Mouse (Mus musculus) CD4-positive, CD25-positive, alpha-beta regulatory T cell, adult 9 weeks (primary cell): ENCODE results near the gene Hist1h2bq. TPM values are rescaled to one million over a fixed set of nuclear protein-coding genes. Genes with fewer than 3 reads are reported as not detected.

Experiments used
- polyA plus RNA-seq: library from polyadenylated mRNA; unstranded; fragments of 100-300 nt; shearing (Covaris generic); gene quantifications from one replicate; pipeline ENCODE4 v1.2.1, GENCODE M21; 2017

Gene Hist1h2bq
- polyA plus RNA-seq = 5.5 TPM

DNA sequence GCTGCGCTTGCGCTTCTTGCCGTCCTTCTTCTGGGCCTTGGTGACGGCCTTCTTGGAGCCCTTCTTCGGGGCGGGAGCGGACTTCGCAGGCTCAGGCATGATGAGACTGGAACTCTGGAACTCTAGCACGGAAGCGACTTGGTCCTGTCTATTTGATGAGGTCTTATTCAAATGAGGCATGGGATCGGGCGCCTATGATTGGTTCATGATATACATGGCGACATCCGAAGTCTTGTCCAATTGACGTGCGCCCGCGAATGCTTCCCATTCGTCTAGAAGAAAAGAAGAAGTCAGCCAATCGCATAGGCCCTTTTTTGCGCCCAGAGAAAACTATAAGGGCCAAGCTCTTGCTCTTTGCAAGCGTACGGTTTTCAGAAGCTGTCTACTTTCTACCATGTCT is at the start of gene Hist1h2bq, which contains the start of gene Hist1h2ao:
Gene Hist1h2bq, minus strand, starts transcription at position 125 of the 400 bp plus-strand sequence.
Gene Hist1h2ao, plus strand, starts transcription at position 393 of the 400 bp plus-strand sequence.

DNA sequence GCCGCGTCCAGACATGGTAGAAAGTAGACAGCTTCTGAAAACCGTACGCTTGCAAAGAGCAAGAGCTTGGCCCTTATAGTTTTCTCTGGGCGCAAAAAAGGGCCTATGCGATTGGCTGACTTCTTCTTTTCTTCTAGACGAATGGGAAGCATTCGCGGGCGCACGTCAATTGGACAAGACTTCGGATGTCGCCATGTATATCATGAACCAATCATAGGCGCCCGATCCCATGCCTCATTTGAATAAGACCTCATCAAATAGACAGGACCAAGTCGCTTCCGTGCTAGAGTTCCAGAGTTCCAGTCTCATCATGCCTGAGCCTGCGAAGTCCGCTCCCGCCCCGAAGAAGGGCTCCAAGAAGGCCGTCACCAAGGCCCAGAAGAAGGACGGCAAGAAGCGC is 23.5 kb upstream of the Hist1h2bq start, which contains the start of the genes Hist1h2ap and Hist1h2br:
Gene Hist1h2ap, minus strand, starts transcription at position 47 of the 400 bp plus-strand sequence.
Gene Hist1h2br, plus strand, starts transcription at position 283 of the 400 bp plus-strand sequence.

DNA sequence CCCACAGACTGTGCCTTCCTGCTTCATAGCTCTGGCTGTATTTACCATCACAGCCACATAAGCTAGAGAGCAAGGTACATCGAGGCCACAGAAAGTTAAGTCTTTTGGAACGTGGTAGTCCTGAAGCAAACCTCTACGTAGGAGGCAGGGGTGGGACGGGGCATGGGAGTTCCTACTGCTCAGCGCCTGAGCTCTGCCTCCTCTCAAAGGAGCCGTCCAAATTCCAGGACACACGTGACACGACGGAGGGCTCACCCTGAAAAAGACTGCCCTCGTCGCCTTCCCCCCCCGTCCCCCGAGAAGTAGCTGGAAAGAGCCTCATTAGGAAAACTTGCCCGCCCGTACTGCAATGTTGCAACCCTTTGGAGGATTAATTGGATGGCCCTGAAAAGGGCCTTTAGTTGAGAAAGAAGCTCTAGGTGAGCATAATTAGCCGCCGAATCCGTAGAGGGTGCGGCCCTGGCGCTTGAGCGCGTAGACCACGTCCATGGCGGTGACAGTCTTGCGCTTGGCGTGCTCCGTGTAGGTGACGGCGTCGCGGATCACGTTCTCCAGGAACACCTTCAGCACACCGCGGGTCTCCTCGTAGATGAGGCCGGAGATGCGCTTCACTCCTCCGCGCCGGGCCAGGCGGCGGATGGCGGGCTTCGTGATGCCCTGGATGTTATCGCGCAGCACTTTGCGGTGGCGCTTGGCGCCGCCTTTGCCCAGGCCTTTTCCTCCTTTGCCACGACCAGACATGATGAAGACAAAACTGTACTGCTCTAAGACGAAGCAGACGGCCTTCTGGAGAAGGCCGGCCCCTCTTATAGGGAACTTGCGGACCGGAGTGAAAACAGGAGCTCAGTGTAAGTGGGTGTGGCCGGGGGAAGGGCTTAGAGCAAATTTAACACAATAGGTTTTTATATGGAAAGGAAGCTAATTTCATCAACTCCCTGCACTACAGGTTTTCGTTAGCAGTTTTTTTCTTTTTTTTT is 21.7 kb upstream of the Hist1h2bq start, which contains the start of gene Hist1h4n:
Gene Hist1h4n, minus strand, starts transcription at position 779 of the 977 bp plus-strand sequence.

DNA sequence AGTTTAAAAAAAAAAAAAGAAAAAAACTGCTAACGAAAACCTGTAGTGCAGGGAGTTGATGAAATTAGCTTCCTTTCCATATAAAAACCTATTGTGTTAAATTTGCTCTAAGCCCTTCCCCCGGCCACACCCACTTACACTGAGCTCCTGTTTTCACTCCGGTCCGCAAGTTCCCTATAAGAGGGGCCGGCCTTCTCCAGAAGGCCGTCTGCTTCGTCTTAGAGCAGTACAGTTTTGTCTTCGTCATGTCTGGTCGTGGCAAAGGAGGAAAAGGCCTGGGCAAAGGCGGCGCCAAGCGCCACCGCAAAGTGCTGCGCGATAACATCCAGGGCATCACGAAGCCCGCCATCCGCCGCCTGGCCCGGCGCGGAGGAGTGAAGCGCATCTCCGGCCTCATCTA is 1.5 kb upstream of the Hist1h2bq start, which contains the start of gene Hist1h4m:
Gene Hist1h4m, plus strand, starts transcription at position 208 of the 400 bp plus-strand sequence.

DNA sequence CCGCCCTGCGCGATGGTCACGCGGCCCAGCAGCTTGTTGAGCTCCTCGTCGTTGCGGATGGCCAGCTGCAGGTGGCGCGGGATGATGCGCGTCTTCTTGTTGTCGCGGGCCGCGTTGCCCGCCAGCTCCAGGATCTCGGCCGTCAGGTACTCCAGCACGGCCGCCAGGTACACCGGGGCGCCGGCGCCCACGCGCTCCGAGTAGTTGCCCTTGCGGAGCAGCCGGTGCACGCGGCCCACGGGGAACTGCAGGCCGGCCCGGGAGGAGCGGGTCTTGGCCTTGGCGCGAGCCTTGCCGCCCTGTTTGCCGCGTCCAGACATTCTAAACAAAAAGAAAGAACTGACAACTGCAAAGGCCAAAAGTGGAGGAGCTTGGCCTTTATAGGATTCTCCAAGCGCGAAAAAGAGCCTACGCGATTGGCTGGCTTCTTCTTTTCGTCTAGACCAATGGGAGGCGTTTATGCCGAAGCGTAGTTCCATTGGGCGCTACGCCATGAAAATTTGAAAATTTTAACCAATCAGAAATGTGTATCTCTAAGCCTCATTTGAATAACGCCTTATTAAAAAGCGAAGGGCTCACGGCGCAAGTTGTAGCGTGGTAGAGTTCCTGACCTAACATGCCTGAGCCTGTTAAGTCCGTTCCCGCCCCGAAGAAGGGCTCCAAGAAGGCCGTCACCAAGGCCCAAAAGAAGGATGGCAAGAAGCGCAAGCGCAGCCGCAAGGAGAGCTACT is 22.9 kb downstream of the Hist1h2bq start, which contains the start of the genes Hist1h2an and Hist1h2bp:
Gene Hist1h2an, minus strand, starts transcription at position 320 of the 731 bp plus-strand sequence.
Gene Hist1h2bp, plus strand, starts transcription at position 563 of the 731 bp plus-strand sequence.

DNA sequence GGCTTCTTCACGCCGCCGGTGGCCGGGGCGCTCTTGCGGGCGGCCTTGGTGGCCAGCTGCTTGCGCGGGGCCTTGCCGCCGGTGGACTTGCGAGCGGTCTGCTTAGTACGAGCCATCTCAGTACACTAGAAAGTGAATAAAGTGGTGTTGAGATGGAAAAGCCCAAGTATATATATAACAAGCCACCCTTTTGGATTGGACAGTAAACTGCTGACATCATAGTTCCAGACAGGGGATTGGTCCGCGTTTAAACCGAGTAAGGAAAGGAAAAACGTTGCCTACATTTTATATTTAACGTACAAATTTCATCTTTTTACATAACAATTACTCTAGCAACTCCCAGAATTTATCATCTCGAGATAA is 26.8 kb downstream of the Hist1h2bq start, which contains the start of gene Hist1h3i:
Gene Hist1h3i, minus strand, starts transcription at position 116 of the 363 bp plus-strand sequence.

DNA sequence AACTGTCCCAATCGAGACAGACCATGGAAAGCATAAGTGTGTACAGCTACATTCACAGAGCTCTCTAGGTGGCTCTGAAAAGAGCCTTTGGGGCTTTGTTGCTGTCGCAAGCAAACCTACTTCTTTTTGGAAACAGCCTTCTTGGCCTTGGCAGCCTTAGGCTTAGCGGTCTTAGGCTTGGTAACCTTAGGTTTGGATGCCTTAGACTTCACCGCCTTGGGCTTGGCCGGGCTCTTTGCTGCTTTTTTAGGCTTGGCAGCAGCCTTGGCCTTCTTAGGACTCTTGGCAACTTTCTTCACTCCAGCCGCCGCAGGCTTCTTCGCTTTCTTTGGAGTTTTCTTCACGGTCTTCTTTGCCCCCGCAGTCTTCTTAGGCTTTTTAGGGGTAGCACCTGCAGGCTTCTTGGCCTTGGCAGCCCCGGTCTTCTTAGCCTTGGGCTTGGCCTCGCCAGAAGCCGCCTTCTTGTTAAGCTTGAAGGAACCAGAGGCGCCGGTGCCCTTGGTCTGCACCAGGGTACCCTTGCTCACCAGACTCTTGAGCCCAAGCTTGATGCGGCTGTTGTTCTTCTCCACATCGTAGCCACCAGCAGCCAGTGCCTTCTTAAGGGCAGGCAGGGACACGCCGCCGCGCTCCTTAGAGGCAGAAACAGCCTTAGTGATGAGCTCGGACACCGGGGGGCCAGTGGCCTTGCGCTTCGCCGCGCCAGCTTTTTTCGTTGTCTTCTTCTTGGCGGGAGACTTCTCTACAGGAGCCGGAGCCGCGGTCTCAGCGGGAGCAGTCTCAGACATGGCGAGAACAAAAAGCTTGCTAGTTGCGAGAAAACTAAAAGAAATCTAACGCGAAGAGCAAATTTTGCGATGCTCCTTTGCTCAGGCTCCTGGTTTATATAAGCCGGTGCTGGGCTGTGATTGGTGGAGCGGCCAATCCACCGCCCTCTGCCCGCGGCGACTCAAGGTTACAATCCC is 29.9 kb downstream of the Hist1h2bq start, which contains the start of gene Hist1h1b:
Gene Hist1h1b, minus strand, starts transcription at position 859 of the 965 bp plus-strand sequence.

Other genes with a start within 250 kb of the Hist1h2bq start
- not detected for gene Olfr1364, start 228.4 kb downstream of the Hist1h2bq start, polyA plus RNA-seq
- gene Olfr1362, start 196.2 kb downstream of the Hist1h2bq start, polyA plus RNA-seq = not detected
- not detected for gene Olfr11, start 167.7 kb downstream of the Hist1h2bq start, polyA plus RNA-seq
- gene Olfr1361, start 146.8 kb downstream of the Hist1h2bq start, polyA plus RNA-seq = not detected
- not detected for gene Olfr1360, start 132.8 kb downstream of the Hist1h2bq start, polyA plus RNA-seq
- gene Olfr1359, start 112.1 kb downstream of the Hist1h2bq start, polyA plus RNA-seq = not detected
- gene Hist1h2bl, start 94.1 kb downstream of the Hist1h2bq start, polyA plus RNA-seq = not detected
- gene Hist1h2ai, start 93.8 kb downstream of the Hist1h2bq start, polyA plus RNA-seq = not detected
- gene Hist1h3h, start 92.5 kb downstream of the Hist1h2bq start, polyA plus RNA-seq = not detected
- gene Hist1h2bm, start 88.2 kb downstream of the Hist1h2bq start, polyA plus RNA-seq = not detected
- not detected for gene Hist1h4j, start 75.1 kb downstream of the Hist1h2bq start, polyA plus RNA-seq
- 25.5 TPM for gene Hist1h4k, start 59.7 kb downstream of the Hist1h2bq start, polyA plus RNA-seq
- not detected for gene Hist1h2ak, start 56.4 kb downstream of the Hist1h2bq start, polyA plus RNA-seq
- gene Hist1h2bn, start 56.1 kb downstream of the Hist1h2bq start, polyA plus RNA-seq = 4.6 TPM
- 4.1 TPM for gene Hist1h1b, start 29.6 kb downstream of the Hist1h2bq start, polyA plus RNA-seq
- gene Hist1h3i, start 26.8 kb downstream of the Hist1h2bq start, polyA plus RNA-seq = 0.91 TPM
- gene Hist1h2an, start 23.0 kb downstream of the Hist1h2bq start, polyA plus RNA-seq = not detected
- not detected for gene Hist1h2bp, start 22.7 kb downstream of the Hist1h2bq start, polyA plus RNA-seq
- not detected for gene Hist1h2ao, start 268 bp upstream of the Hist1h2bq start, polyA plus RNA-seq
- gene Hist1h4m, start 1.5 kb upstream of the Hist1h2bq start, polyA plus RNA-seq = 26.8 TPM
- gene Hist1h4n, start 22.0 kb upstream of the Hist1h2bq start, polyA plus RNA-seq = not detected
- gene Hist1h2ap, start 23.3 kb upstream of the Hist1h2bq start, polyA plus RNA-seq = 44.7 TPM
- gene Hist1h2br, start 23.5 kb upstream of the Hist1h2bq start, polyA plus RNA-seq = 5.6 TPM
- gene Zfp184, start 134.9 kb upstream of the Hist1h2bq start, polyA plus RNA-seq = 0.17 TPM
- gene Pom121l2, start 171.0 kb upstream of the Hist1h2bq start, polyA plus RNA-seq = not detected
- 0.77 TPM for gene Prss16, start 199.5 kb upstream of the Hist1h2bq start, polyA plus RNA-seq
- gene Hist1h2ah, start 225.4 kb upstream of the Hist1h2bq start, polyA plus RNA-seq = 1.9 TPM
- not detected for gene Hist1h2bk, start 225.7 kb upstream of the Hist1h2bq start, polyA plus RNA-seq
- 11.9 TPM for gene Hist1h4i, start 231.2 kb upstream of the Hist1h2bq start, polyA plus RNA-seq
- 1.5 TPM for gene Hist1h2ag, start 232.7 kb upstream of the Hist1h2bq start, polyA plus RNA-seq
- 2.9 TPM for gene Hist1h2bj, start 233.0 kb upstream of the Hist1h2bq start, polyA plus RNA-seq